In genomic region chr13:36495980-36496379, GRCm38 (mm10) we compare ENCODE assay signal across 14 mouse cellular contexts.
"Had no signal": no experiment of that assay in that cellular context is flagged by ENCODE, and none has a peak within 500 bp of the region (broad histone marks: within the 10 kb centered on the region; RNA-seq: fewer than 3 reads in every experiment).

No protein-coding gene starts in this region.

- H3K9me3 ChIP-seq: midbrain, embryonic 13.5 days; neural tube, embryonic 12.5 days; stomach, embryonic 15.5 days had no signal

- H3K4me2 ChIP-seq: lung, embryonic 14.5 days; midbrain, embryonic 11.5 days; midbrain, embryonic 13.5 days; midbrain, embryonic 15.5 days; neural tube, embryonic 12.5 days; stomach, embryonic 15.5 days had no signal

- ATAC-seq: midbrain, embryonic 13.5 days; midbrain, embryonic 15.5 days had no signal

- H3K36me3 ChIP-seq: midbrain, embryonic 13.5 days; midbrain, embryonic 15.5 days; neural tube, embryonic 12.5 days; stomach, embryonic 15.5 days had no signal

- DNase-seq: lung, embryonic 14.5 days; lung, postnatal 10 days; lung, postnatal 4 days; right cerebral cortex, postnatal 14 days; thymus, adult 2 months; thymus, postnatal 25 days; thymus, postnatal 4 days had no signal

- H3K27ac ChIP-seq: midbrain, embryonic 13.5 days; midbrain, embryonic 15.5 days; neural tube, embryonic 12.5 days; stomach, embryonic 15.5 days; stomach, postnatal 0 days had no signal

- H3K4me1 ChIP-seq: neural tube, embryonic 12.5 days; stomach, embryonic 15.5 days had no signal

- H3K9ac ChIP-seq: lung, embryonic 14.5 days; midbrain, embryonic 13.5 days; midbrain, embryonic 15.5 days; neural tube, embryonic 12.5 days; stomach, embryonic 15.5 days had no signal

- H3K4me3 ChIP-seq: megakaryocyte, embryonic 14.5 days; midbrain, embryonic 13.5 days; midbrain, embryonic 15.5 days; neural tube, embryonic 12.5 days; stomach, embryonic 15.5 days had no signal

- H3K27me3 ChIP-seq: megakaryocyte, embryonic 14.5 days; midbrain, embryonic 13.5 days; midbrain, embryonic 15.5 days; neural tube, embryonic 12.5 days; stomach, embryonic 15.5 days had no signal
